Mouse (Mus musculus) stomach, postnatal 0 days (tissue): ENCODE measurements around the gene Foxd4. TPM values are rescaled to one million over a fixed set of nuclear protein-coding genes. Genes with fewer than 3 reads are reported as not detected.

Experiments
- ATAC-seq: fragments of 200-750 bp; cut with Nextera tagmentation; 2 replicates; pipeline ENCODE4 v1.8.0; 2017; ENCODE audit not compliant: low FRiP score, low TSS enrichment
- DNase-seq: peaks from one replicate; pipeline ENCODE4 v3.0.0-alpha.2; 2016; ENCODE audit warnings: low spot score
- H3K27ac ChIP-seq: fragments of 300-500 bp; sonication (generic); replicated peaks from 2 replicates; pipeline ENCODE4 v1.5.1; 2014; ENCODE audit warnings: mild to moderate bottlenecking, control low read depth
- H3K27me3 ChIP-seq: fragments of 300-500 bp; sonication (generic); 2 replicates; pipeline ENCODE4 v1.6.1; 2014; ENCODE audit warnings: low read length; ENCODE audit not compliant: control insufficient read depth, insufficient read depth
- H3K36me3 ChIP-seq: fragments of 300-500 bp; sonication (generic); 2 replicates; pipeline ENCODE4 v1.6.1; 2014; ENCODE audit warnings: low read length, mixed read lengths; ENCODE audit not compliant: control insufficient read depth, insufficient read depth
- H3K4me1 ChIP-seq: fragments of 300-500 bp; sonication (generic); replicated peaks from 2 replicates; pipeline ENCODE4 v1.6.1; 2014; ENCODE audit warnings: antibody characterized with exemption; ENCODE audit not compliant: control insufficient read depth, insufficient read depth
- H3K4me2 ChIP-seq: fragments of 300-500 bp; sonication (generic); replicated peaks from 2 replicates; pipeline ENCODE4 v1.6.1; 2014; ENCODE audit warnings: low read depth, mild to moderate bottlenecking, control low read depth, moderate library complexity
- H3K4me3 ChIP-seq: fragments of 300-500 bp; sonication (generic); 2 replicates; pipeline ENCODE4 v1.5.1; 2014; ENCODE audit warnings: low read depth, low read length, control low read depth
- H3K9ac ChIP-seq: fragments of 300-500 bp; sonication (generic); 2 replicates; pipeline ENCODE4 v1.6.1; 2014; ENCODE audit warnings: mild to moderate bottlenecking, low read length, control low read depth, mixed read lengths
- H3K9me3 ChIP-seq: fragments of 300-500 bp; sonication (generic); 2 replicates; pipeline ENCODE4 v1.6.1; 2016; ENCODE audit warnings: low read length; ENCODE audit not compliant: control insufficient read depth
- CTCF ChIP-seq: IDR thresholded peaks from 2 replicates; pipeline ENCODE4 v1.5.1; 2016; ENCODE audit warnings: antibody characterized with exemption, low read depth, mild to moderate bottlenecking, moderate library complexity
- EP300 ChIP-seq: optimal IDR thresholded peaks from 2 replicates; pipeline ENCODE3; 2016; ENCODE audit warnings: antibody characterized with exemption
- WGBS: fragments of 180-500 bp; shearing (Covaris S2); extraction: QIAGEN DNeasy Blood & Tissue Kit; methylation state at CpG from one replicate; pipeline ENCODE4 v1.1.7; 2014; 5-methylcytosine and 5-hydroxymethylcytosine counted together
- polyA plus RNA-seq: library from polyadenylated mRNA; unstranded; fragments of >200 nt; fragmentation: Nextera tagmentation; extraction: Ambion mirVana; gene quantifications from 2 replicates; pipeline ENCODE4 v1.2.1, GENCODE M21; 2015

The Foxd4 gene
- polyA plus RNA-seq, 1 experiment from 2014 or later: not detected

- 1% methylated on average over 69 of the region's 84 CpGs for WGBS
- Histone ChIP-seq H3K4me1 (no peaks in the 10 kb centered on the region), H3K36me3 (no peaks in the 10 kb centered on the region), H3K4me2 (peak overlapping the region; percentile 44), H3K27me3 (peaks cover 28% of the 10 kb centered on the region), H3K9ac (no peak overlapping the region), H3K4me3 (peak overlapping the region; percentile 25), H3K27ac (no peak overlapping the region), H3K9me3 (no peaks in the 10 kb centered on the region)
- DNase-seq (peak; percentile 21), ATAC-seq (peak; percentile 40; the same call in 1 of the 2 replicates)
- TF ChIP-seq EP300: no peak
- TF ChIP-seq CTCF: no peak
These were observed 1.1 kb downstream of the Foxd4 start for GRCm38 (mm10) chr19:24899578-24900544.

GRCm38 (mm10) chr19:24898737-24899577 lies 2.0 kb downstream of the Foxd4 start:
- Histone ChIP-seq H3K27me3 (peaks cover 28% of the 10 kb centered on the region), H3K4me3 (no peak overlapping the region), H3K4me2 (0 out of 2 replicates have a peak overlapping the region, but pooled peaks have one; percentile 44), H3K4me1 (no peaks in the 10 kb centered on the region), H3K9me3 (no peaks in the 10 kb centered on the region), H3K9ac (no peak overlapping the region), H3K36me3 (no peaks in the 10 kb centered on the region), H3K27ac (no peak overlapping the region)
- no peak for TF ChIP-seq EP300
- no peak for TF ChIP-seq CTCF
- ATAC-seq (no peak), DNase-seq (peak; percentile 19)
- whole genome bisulfite sequencing: 5% methylated on average over 34 of the region's 34 CpGs

- 5% methylated on average over 20 of the region's 20 CpGs for WGBS
- no peaks in the 10 kb centered on the region for H3K9me3 ChIP-seq
- ATAC-seq (no peak), DNase-seq (no peak)
- H3K4me2 ChIP-seq: no peak overlapping the region
- H3K4me1 ChIP-seq: no peaks in the 10 kb centered on the region
- H3K27me3 ChIP-seq: peaks cover 28% of the 10 kb centered on the region
- no peak for TF ChIP-seq EP300
- H3K36me3 ChIP-seq: no peaks in the 10 kb centered on the region
- H3K27ac ChIP-seq: no peak overlapping the region
- H3K4me3 ChIP-seq: no peak overlapping the region
- no peak overlapping the region for H3K9ac ChIP-seq
These were observed 2.9 kb downstream of the Foxd4 start for GRCm38 (mm10) chr19:24897896-24898736.

- H3K27me3 ChIP-seq: peaks cover 24% of the 10 kb centered on the region
- no peaks in the 10 kb centered on the region for H3K9me3 ChIP-seq
- 4% methylated on average over 57 of the region's 57 CpGs for WGBS
- peak overlapping the region; percentile 17; the same call in 1 of the 2 replicates for H3K4me2 ChIP-seq
- H3K4me3 ChIP-seq: peak overlapping the region; percentile 14
- no peak for DNase-seq
- TF ChIP-seq CTCF: no peak
- TF ChIP-seq EP300: no peak
- H3K9ac ChIP-seq: no peak overlapping the region
- H3K27ac ChIP-seq: no peak overlapping the region
- 0 out of 2 replicates have a peak, but pooled peaks have one; percentile 12 for ATAC-seq
- no peaks in the 10 kb centered on the region for H3K4me1 ChIP-seq
- H3K36me3 ChIP-seq: no peaks in the 10 kb centered on the region
These were observed 3.7 kb downstream of the Foxd4 start for GRCm38 (mm10) chr19:24897006-24897895.
